Mouse (Mus musculus): ENCODE results near the gene Zfy2. TPM values are rescaled to one million over a fixed set of nuclear protein-coding genes. Genes with fewer than 3 reads are reported as not detected.

The Zfy2 gene
- not detected for total RNA-seq (2022)

DNA sequence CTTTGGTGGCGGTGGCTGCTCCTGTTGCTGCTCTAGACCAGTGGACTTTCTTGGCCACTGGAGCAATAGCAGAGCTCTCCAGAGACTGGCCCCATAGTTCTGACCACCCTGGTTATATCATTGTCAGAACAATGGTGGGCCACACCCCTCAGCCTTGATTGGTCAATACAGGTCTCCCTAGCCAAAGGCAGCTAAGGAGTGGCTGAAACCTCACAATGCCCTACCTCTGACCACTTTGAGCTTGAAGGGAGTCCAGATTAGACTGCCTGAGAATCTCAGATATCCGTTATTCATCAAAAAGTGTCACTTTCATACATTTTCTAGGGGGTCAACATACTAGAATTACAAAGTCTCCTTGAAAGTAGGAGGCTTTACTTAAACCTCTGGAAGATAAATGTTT is at the start of gene Zfy2:
Gene Zfy2, minus strand, starts transcription at position 101 of the 400 bp plus-strand sequence.
- DNase-seq (ENCODE audit: low spot score in 2 of 2): no peak
